Comparison of ENCODE assay signal across 8 mouse cellular contexts in genomic region chr17:44130429-44130828, GRCm38 (mm10). TPM values are rescaled to one million over a fixed set of nuclear protein-coding genes. Genes with fewer than 3 reads are reported as not detected.
DNase-seq lines count a peak whose midpoint lies in the region; ATAC-seq and TF ChIP-seq lines count a peak whose summit lies in the region.

No protein-coding gene starts in this region.

- ATAC-seq in midbrain, postnatal 0 days (ENCODE audit: low FRiP score) = no peak

- DNase-seq in heart, adult 18-20 months = peak; percentile 61 to 89
- no peak for DNase-seq in heart, embryonic 10.5 days (ENCODE audit: low spot score)
- DNase-seq in adrenal gland, postnatal 14 days = peak; percentile 86
- peak; percentile 73 for DNase-seq in embryo, embryonic 11 days
- DNase-seq in heart, postnatal 25 days (ENCODE audit: low spot score) = peak; percentile 20
- peak; percentile 11 to 45 for DNase-seq in left cerebral cortex, adult 8-10 months (ENCODE audit: low spot score in 2 of 2)
- peak; percentile 79 for DNase-seq in midbrain, postnatal 0 days (ENCODE audit: low spot score)
- peak; percentile 37 to 61 for DNase-seq in spleen, postnatal 36 days (ENCODE audit: low spot score in 2 of 2)

- H3K27me3 ChIP-seq in heart, embryonic 10.5 days (ENCODE audit: insufficient read depth, poor library complexity, severe bottlenecking) = peaks cover 16% of the 10 kb centered on the region; the same call in 1 of the 2 replicates
- no peaks in the 10 kb centered on the region for H3K27me3 ChIP-seq in midbrain, postnatal 0 days (ENCODE audit: insufficient read depth, low read length)

- WGBS in heart, embryonic 10.5 days = 12% methylated on average over 7 of the region's 7 CpGs
- WGBS in midbrain, postnatal 0 days = 12% methylated on average over 7 of the region's 7 CpGs

- no peaks in the 10 kb centered on the region for H3K4me1 ChIP-seq in heart, embryonic 10.5 days
- no peaks in the 10 kb centered on the region for H3K4me1 ChIP-seq in midbrain, postnatal 0 days (ENCODE audit: insufficient read depth, low read length)

- H3K27ac ChIP-seq in heart, embryonic 10.5 days = no peak overlapping the region
- H3K27ac ChIP-seq in midbrain, postnatal 0 days (ENCODE audit: low read depth, low read length) = no peak overlapping the region

- H3K4me2 ChIP-seq in midbrain, postnatal 0 days (ENCODE audit: low read depth, low read length, poor library complexity, severe bottlenecking) = no peak overlapping the region

- intact Hi-C loops in heart, postnatal 25 days (cut with DNase I) = loop anchor here (2.0 to 5.0 kb wide), 2 partner anchors 248 to 328 kb away; partner anchors contain the start of gene Rcan2

- no peak overlapping the region for H3K4me3 ChIP-seq in heart, embryonic 10.5 days
- no peak overlapping the region for H3K4me3 ChIP-seq in midbrain, postnatal 0 days (ENCODE audit: low read depth, low read length)

- no peaks in the 10 kb centered on the region for H3K36me3 ChIP-seq in heart, embryonic 10.5 days
- no peaks in the 10 kb centered on the region for H3K36me3 ChIP-seq in midbrain, postnatal 0 days (ENCODE audit: insufficient read depth, low read length)

- peak; percentile 90 for TF ChIP-seq CTCF in midbrain, postnatal 0 days (IDR thresholded peaks at IDR 0.05)

- no peak overlapping the region for H3K9ac ChIP-seq in midbrain, postnatal 0 days (replicated peaks; ENCODE audit: low read length, poor library complexity, severe bottlenecking)

- no peaks in the 10 kb centered on the region; the same call in 1 of the 2 replicates for H3K9me3 ChIP-seq in heart, embryonic 10.5 days
- H3K9me3 ChIP-seq in midbrain, postnatal 0 days (ENCODE audit: low read length) = no peaks in the 10 kb centered on the region

RNA-seq across cellular contexts. Expression of gene Enpp4, which starts 24.8 kb away (rescaled TPM):
- total RNA-seq in heart, adult 18-20 months (2021) = 10 to 100 TPM; 26.2 to 26.4 TPM
- 6.3 and 6.6 TPM in 2 replicates for polyA plus RNA-seq in heart, embryonic 10.5 days (2016; fragmentation: Nextera tagmentation; extraction: Ambion mirVana)
- 9.2 and 10.7 TPM in 2 replicates for total RNA-seq in adrenal gland, postnatal 14 days (2021)
- total RNA-seq in heart, postnatal 25 days (2021) = 10 to 100 TPM; 19.0 to 19.1 TPM
- total RNA-seq in left cerebral cortex, adult 8-10 months (2022) = 10 to 100 TPM; 18.6 to 20.5 (median 18.8) TPM
- total RNA-seq in midbrain, postnatal 0 days (2014; rRNA removed) = 6.1 and 6.7 TPM in 2 replicates
- polyA plus RNA-seq in midbrain, postnatal 0 days (2015; fragmentation: Nextera tagmentation; extraction: Ambion mirVana) = 6.2 and 6.3 TPM in 2 replicates

RNA-seq across cellular contexts. Expression of gene Enpp5, which starts 51.8 kb away (rescaled TPM):
- total RNA-seq in heart, adult 18-20 months (2021) = 10 to 100 TPM; 15.6 to 17.7 TPM
- polyA plus RNA-seq in heart, embryonic 10.5 days (2016; fragmentation: Nextera tagmentation; extraction: Ambion mirVana) = 8.8 and 11.1 TPM in 2 replicates
- total RNA-seq in adrenal gland, postnatal 14 days (2021) = 22.5 and 23.9 TPM in 2 replicates
- total RNA-seq in heart, postnatal 25 days (2021) = 10 to 100 TPM; 10.1 to 10.6 TPM
- 100 to 1,000 TPM; 200 to 223 (median 211) TPM for total RNA-seq in left cerebral cortex, adult 8-10 months (2022)
- 169 and 171 TPM in 2 replicates for total RNA-seq in midbrain, postnatal 0 days (2014; rRNA removed)
- 110 and 117 TPM in 2 replicates for polyA plus RNA-seq in midbrain, postnatal 0 days (2015; fragmentation: Nextera tagmentation; extraction: Ambion mirVana)

RNA-seq across cellular contexts. Expression of gene Clic5, which starts 58.0 kb away (rescaled TPM):
- total RNA-seq in heart, adult 18-20 months (2021) = 100 to 1,000 TPM; 141 to 144 TPM
- 3.3 and 5.7 TPM in 2 replicates for polyA plus RNA-seq in heart, embryonic 10.5 days (2016; fragmentation: Nextera tagmentation; extraction: Ambion mirVana)
- 32.4 and 38.9 TPM in 2 replicates for total RNA-seq in adrenal gland, postnatal 14 days (2021)
- 100 to 1,000 TPM; 114 to 142 TPM for total RNA-seq in heart, postnatal 25 days (2021)
- 1 to 10 TPM; 3.8 to 5.3 (median 4.6) TPM for total RNA-seq in left cerebral cortex, adult 8-10 months (2022)
- total RNA-seq in midbrain, postnatal 0 days (2014; rRNA removed) = 0.85 and 1.4 TPM in 2 replicates
- polyA plus RNA-seq in midbrain, postnatal 0 days (2015; fragmentation: Nextera tagmentation; extraction: Ambion mirVana) = 0.31 and 0.34 TPM in 2 replicates
